Mouse (Mus musculus) T-helper 2 cell (primary cell): ENCODE data around the gene Vmn1r137.
"Not testable (repeated sequence)": the region's sequence is repeated elsewhere in the genome, so short reads cannot be mapped to it uniquely, and the experiment has no call there.

Source experiments
- in situ Hi-C: fragments of 300-600 bp; cut with MboI, MseI; formaldehyde crosslinking; loops from one replicate; pipeline ENCODE4 v1.15.1; 2025; ENCODE audit warnings: high pct_unique_total_duplicates

The Vmn1r137 gene

DNA sequence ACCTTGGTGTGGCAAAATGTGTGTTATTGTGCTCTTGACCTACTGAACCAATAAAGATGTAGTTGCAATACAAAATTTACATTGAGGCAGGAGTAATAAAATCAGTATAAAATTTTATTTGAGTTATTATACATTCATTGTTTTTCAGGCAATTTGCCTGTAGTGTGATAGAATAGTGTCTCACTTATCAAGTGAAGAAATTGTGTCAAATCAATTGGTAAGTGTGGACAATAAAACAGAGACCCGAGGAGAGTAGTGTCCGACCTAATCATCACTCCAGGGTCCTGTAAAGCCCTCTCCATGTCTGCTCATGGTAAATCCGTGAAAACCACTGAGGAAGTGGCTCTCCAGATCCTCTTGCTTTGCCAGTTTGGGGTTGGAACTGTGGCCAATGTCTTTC is at the start of gene Vmn1r137:
Gene Vmn1r137, plus strand, starts transcription at position 301 of the 400 bp plus-strand sequence.
- in situ Hi-C loops = not testable (repeated sequence)

- in situ Hi-C loops = not testable (repeated sequence)
Observed at GRCm38 (mm10) chr7:22028797-22029196, 34.4 kb downstream of the Vmn1r137 start, which contains the start of gene Vmn1r138. Gene Vmn1r138, minus strand, starts transcription at chr7:22028897.
